Mouse (Mus musculus) intestine, embryonic 16.5 days (tissue): ENCODE data around the gene Fis1. TPM values are rescaled to one million over a fixed set of nuclear protein-coding genes. Genes with fewer than 3 reads are reported as not detected.

Experiments
- ATAC-seq: fragments of 200-750 bp; cut with Nextera tagmentation; 2 replicates; pipeline ENCODE4 v1.8.0; 2017; ENCODE audit warnings: moderate TSS enrichment, moderate library complexity
- H3K27ac ChIP-seq: fragments of 300-500 bp; sonication (generic); 2 replicates; pipeline ENCODE4 v1.5.1; 2014; ENCODE audit warnings: mild to moderate bottlenecking, low read length
- H3K27me3 ChIP-seq: fragments of 300-500 bp; sonication (generic); replicated peaks from 2 replicates; pipeline ENCODE4 v1.6.1; 2014; ENCODE audit warnings: low read length, control low read depth, mixed read lengths; ENCODE audit not compliant: control insufficient read depth, insufficient read depth
- H3K36me3 ChIP-seq: fragments of 300-500 bp; sonication (generic); 2 replicates; pipeline ENCODE4 v1.6.1; 2014; ENCODE audit warnings: low read length, control low read depth; ENCODE audit not compliant: control insufficient read depth, insufficient read depth
- H3K4me1 ChIP-seq: fragments of 300-500 bp; sonication (generic); 2 replicates; pipeline ENCODE4 v1.6.1; 2014; ENCODE audit warnings: low read length, control low read depth, mixed read lengths; ENCODE audit not compliant: control insufficient read depth, insufficient read depth
- H3K4me2 ChIP-seq: fragments of 300-500 bp; sonication (generic); 2 replicates; pipeline ENCODE4 v1.6.1; 2014; ENCODE audit warnings: low read depth, low read length, control low read depth
- H3K4me3 ChIP-seq: fragments of 300-500 bp; sonication (generic); 2 replicates; pipeline ENCODE4 v1.5.1; 2014; ENCODE audit warnings: mild to moderate bottlenecking, low read length
- H3K9ac ChIP-seq: fragments of 300-500 bp; sonication (generic); 2 replicates; pipeline ENCODE4 v1.6.1; 2014; ENCODE audit warnings: low read depth, low read length
- H3K9me3 ChIP-seq: fragments of 300-500 bp; sonication (generic); 2 replicates; pipeline ENCODE4 v1.6.1; 2016; ENCODE audit warnings: low read length, control low read depth; ENCODE audit not compliant: control insufficient read depth
- WGBS: fragments of 180-500 bp; shearing (Covaris S2); extraction: QIAGEN DNeasy Blood & Tissue Kit; methylation state at CpG from one replicate; pipeline ENCODE4 v1.1.7; 2014; 5-methylcytosine and 5-hydroxymethylcytosine counted together
- polyA plus RNA-seq: library from polyadenylated mRNA; unstranded; fragments of >200 nt; fragmentation: Nextera tagmentation; extraction: Ambion mirVana; gene quantifications from 2 replicates; pipeline ENCODE4 v1.2.1, GENCODE M21; 2015

The Fis1 gene
- polyA plus RNA-seq, 1 experiment from 2014 or later: 281 TPM

- Histone ChIP-seq H3K27me3 (no peaks in the 10 kb centered on the region), H3K9me3 (no peaks in the 10 kb centered on the region), H3K9ac (peak overlapping the region; percentile 88), H3K4me2 (peak overlapping the region; percentile 81), H3K27ac (peak overlapping the region; percentile 88), H3K4me1 (peaks cover 53% of the 10 kb centered on the region), H3K36me3 (peaks cover 3% of the 10 kb centered on the region; the same call in 1 of the 2 replicates), H3K4me3 (peak overlapping the region; percentile 77)
- peak; percentile 36 for ATAC-seq
- under 1% methylated on average over 10 of the region's 10 CpGs for WGBS
Observed at GRCm38 (mm10) chr5:136962501-136962900, 9.4 kb downstream of the Fis1 start.

- Histone ChIP-seq H3K36me3 (peaks cover 3% of the 10 kb centered on the region; the same call in 1 of the 2 replicates), H3K27me3 (no peaks in the 10 kb centered on the region), H3K9ac (peak overlapping the region; percentile 88), H3K4me2 (peak overlapping the region; percentile 81), H3K27ac (0 out of 2 replicates have a peak overlapping the region, but pooled peaks have one; percentile 45), H3K4me1 (peaks cover 58% of the 10 kb centered on the region), H3K4me3 (peak overlapping the region; percentile 77), H3K9me3 (no peaks in the 10 kb centered on the region)
- no peak for ATAC-seq
- 66% methylated on average over 8 of the region's 8 CpGs for WGBS
Observed at GRCm38 (mm10) chr5:136962966-136963540, 10.0 kb downstream of the Fis1 start.

DNA sequence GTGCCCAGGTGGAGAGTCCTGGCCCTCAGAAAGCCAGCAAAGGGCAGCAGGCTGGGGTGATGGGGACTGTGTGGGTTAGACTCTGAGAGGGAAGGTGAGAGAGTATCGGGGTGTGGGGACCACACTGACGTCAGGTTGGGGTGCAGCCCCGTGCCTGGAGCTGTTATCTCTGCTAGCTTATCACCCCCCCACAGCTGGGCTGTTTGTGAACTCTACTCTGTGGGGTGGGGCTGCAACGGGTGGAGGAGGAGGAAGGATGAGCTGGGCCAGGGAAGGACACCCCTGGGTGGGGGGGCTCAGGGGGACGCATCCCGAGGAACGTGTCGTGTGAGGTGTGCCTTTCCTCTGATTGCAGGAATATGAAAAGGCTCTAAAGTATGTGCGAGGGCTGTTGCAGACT is 12.1 kb downstream of the Fis1 start:
- H3K9ac ChIP-seq: 0 out of 2 replicates have a peak overlapping the region, but pooled peaks have one; percentile 7
- ATAC-seq: peak; percentile 59

GRCm38 (mm10) chr5:136965686-136966085 is 12.6 kb downstream of the Fis1 start:
- peak overlapping the region; percentile 23; the same call in 1 of the 2 replicates for H3K4me2 ChIP-seq
- WGBS: 69% methylated on average over 7 of the region's 8 CpGs

More for the DNA sequence above, 12.1 kb downstream of the Fis1 start:
- Histone ChIP-seq H3K4me2 (no peak overlapping the region), H3K27me3 (no peaks in the 10 kb centered on the region), H3K4me3 (no peak overlapping the region), H3K4me1 (peaks cover 59% of the 10 kb centered on the region), H3K9me3 (no peaks in the 10 kb centered on the region), H3K36me3 (peaks cover 3% of the 10 kb centered on the region; the same call in 1 of the 2 replicates), H3K27ac (peak overlapping the region; percentile 89)
- 60% methylated on average over 9 of the region's 9 CpGs for WGBS

DNA sequence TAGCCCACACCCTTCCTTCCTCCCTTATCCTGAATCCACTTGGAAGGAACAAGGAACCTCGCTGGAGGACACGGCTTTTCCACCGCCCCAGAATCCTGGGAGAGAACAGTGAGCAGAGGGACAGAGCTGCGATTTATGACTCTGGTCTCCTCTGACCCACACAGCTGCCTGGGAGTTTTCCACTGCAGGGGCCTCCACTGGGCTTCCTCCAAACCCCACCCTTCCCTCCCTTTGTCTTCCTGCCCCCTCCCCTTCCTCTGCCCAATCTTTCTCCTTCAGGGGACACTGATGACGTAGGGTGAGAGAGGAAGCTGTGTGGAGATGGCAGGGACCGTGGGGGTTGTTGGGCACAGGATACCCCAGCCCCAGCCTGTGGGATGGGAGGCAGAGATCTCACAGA is 13.3 kb downstream of the Fis1 start, which contains the start of gene Cldn15:
Gene Cldn15, plus strand, starts transcription at position 286 of the 400 bp plus-strand sequence.
- Histone ChIP-seq H3K9me3 (no peaks in the 10 kb centered on the region), H3K36me3 (peaks cover 3% of the 10 kb centered on the region; the same call in 1 of the 2 replicates), H3K9ac (peak within 1 kb of the TSS; percentile 33), H3K4me3 (peak within 1 kb of the TSS; percentile 30; the same call in 1 of the 2 replicates), H3K4me1 (peaks cover 57% of the 10 kb centered on the region), H3K4me2 (peak within 1 kb of the TSS; percentile 37), H3K27me3 (no peaks in the 10 kb centered on the region), H3K27ac (peak within 1 kb of the TSS; percentile 89)
- no peak for ATAC-seq
- 25% methylated on average over 6 of the region's 6 CpGs for WGBS

More at GRCm38 (mm10) chr5:136965686-136966085, 12.6 kb downstream of the Fis1 start:
- ATAC-seq: peak; percentile 15
- Histone ChIP-seq H3K9ac (peak overlapping the region; percentile 7), H3K4me1 (peaks cover 59% of the 10 kb centered on the region), H3K36me3 (peaks cover 3% of the 10 kb centered on the region; the same call in 1 of the 2 replicates), H3K27ac (peak overlapping the region; percentile 89), H3K27me3 (no peaks in the 10 kb centered on the region), H3K9me3 (no peaks in the 10 kb centered on the region), H3K4me3 (no peak overlapping the region)

DNA sequence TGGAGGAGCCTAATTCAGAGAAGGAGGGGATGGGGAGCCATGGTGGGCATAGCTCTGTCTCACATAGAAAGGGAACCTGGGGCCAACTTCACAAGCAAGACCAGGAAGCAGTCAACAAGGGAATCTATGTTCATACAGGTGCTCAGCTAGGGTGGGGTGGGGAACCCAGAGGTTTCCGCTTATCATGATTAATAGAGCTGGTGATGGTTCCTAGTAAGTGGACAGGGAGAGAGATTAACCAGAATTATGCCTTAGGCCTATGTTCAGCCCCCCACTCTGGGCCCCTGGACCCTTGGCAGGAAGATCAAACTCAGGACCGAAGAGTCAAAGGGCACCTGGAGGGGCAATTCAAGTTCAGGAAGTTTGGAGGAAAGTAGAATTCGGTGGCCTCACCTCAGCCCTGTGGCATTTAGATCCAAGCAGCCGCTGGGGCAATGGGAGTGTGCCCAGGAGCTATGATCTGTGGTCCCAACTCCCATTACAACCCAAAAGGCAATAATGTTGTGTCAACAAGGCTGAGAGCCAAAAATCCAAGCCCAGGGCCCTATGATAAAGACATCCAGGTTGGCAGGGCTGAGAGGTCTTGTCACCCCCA is 13.9 kb downstream of the Fis1 start:
- 63% methylated on average over 4 of the region's 4 CpGs for WGBS
- Histone ChIP-seq H3K9me3 (no peaks in the 10 kb centered on the region), H3K9ac (peak overlapping the region; percentile 33), H3K36me3 (peaks cover 3% of the 10 kb centered on the region; the same call in 1 of the 2 replicates), H3K27me3 (no peaks in the 10 kb centered on the region), H3K4me3 (no peak overlapping the region), H3K27ac (peak overlapping the region; percentile 89), H3K4me1 (peaks cover 53% of the 10 kb centered on the region), H3K4me2 (peak overlapping the region; percentile 37)
- ATAC-seq: no peak

- peak; percentile 47 for ATAC-seq
- Histone ChIP-seq H3K27me3 (no peaks in the 10 kb centered on the region), H3K4me3 (peak overlapping the region; percentile 30), H3K9ac (peak overlapping the region; percentile 34; the same call in 1 of the 2 replicates), H3K9me3 (no peaks in the 10 kb centered on the region), H3K4me2 (peak overlapping the region; percentile 37), H3K4me1 (peaks cover 53% of the 10 kb centered on the region), H3K27ac (peak overlapping the region; percentile 89), H3K36me3 (peaks cover 3% of the 10 kb centered on the region; the same call in 1 of the 2 replicates)
- 33% methylated on average over 10 of the region's 10 CpGs for WGBS
Observed at GRCm38 (mm10) chr5:136967592-136967991, 14.5 kb downstream of the Fis1 start.

GRCm38 (mm10) chr5:136970703-136971102 is 17.6 kb downstream of the Fis1 start:
- Histone ChIP-seq H3K4me1 (peaks cover 27% of the 10 kb centered on the region), H3K4me2 (no peak overlapping the region), H3K9ac (no peak overlapping the region), H3K27me3 (no peaks in the 10 kb centered on the region), H3K27ac (peak overlapping the region; percentile 54), H3K4me3 (no peak overlapping the region), H3K36me3 (no peaks in the 10 kb centered on the region), H3K9me3 (no peaks in the 10 kb centered on the region)
- 35% methylated on average over 1 of the region's 1 CpGs for WGBS
- ATAC-seq: peak; percentile 78

DNA sequence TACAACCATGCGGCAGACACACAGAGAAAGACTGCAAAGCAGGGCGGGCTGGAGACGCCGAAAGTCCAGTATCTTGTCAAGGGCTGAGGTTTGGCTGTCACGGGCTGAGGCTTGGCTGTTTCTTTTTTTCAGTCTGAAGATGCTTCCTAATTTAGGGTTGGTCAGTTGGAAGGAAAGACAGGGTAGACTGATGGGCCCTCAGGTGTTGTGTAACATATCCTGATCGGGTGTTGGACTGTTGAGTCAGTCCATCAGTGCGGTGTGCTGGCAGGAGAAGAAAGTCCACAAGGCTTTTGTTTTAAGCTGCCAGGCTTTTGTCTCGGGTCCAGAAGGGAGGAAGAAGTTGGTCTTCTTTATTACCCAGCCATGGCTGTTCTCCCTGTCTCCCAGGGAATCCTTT is 20.6 kb downstream of the Fis1 start:
- Histone ChIP-seq H3K4me1 (0 out of 2 replicates have a peak, but pooled peaks cover 3% of the 10 kb centered on the region), H3K27ac (no peak overlapping the region), H3K9me3 (no peaks in the 10 kb centered on the region), H3K36me3 (no peaks in the 10 kb centered on the region), H3K4me3 (no peak overlapping the region), H3K27me3 (no peaks in the 10 kb centered on the region), H3K9ac (no peak overlapping the region), H3K4me2 (no peak overlapping the region)
- no peak for ATAC-seq
- 68% methylated on average over 8 of the region's 8 CpGs for WGBS
